Mouse (Mus musculus): ENCODE results near the gene Ablim1. TPM values are rescaled to one million over a fixed set of nuclear protein-coding genes. Genes with fewer than 3 reads are reported as not detected.

Ablim1 gene
- polyA plus RNA-seq, 1 experiment from 2014 or later: 16.4 TPM

- H3K27ac ChIP-seq: peak overlapping the region; percentile 70
- no peak for DNase-seq (ENCODE audit: low spot score)
- no peaks in the 10 kb centered on the region for H3K27me3 ChIP-seq (ENCODE audit: low read depth, poor library complexity, severe bottlenecking)
- H3K4me3 ChIP-seq: no peak overlapping the region
- H3K4me1 ChIP-seq: peaks cover 45% of the 10 kb centered on the region
- H3K9me3 ChIP-seq (replicated peaks): no peaks in the 10 kb centered on the region
- no peaks in the 10 kb centered on the region for H3K36me3 ChIP-seq
- WGBS: 81% methylated on average over 3 of the region's 3 CpGs
Measured at GRCm38 (mm10) chr19:57180908-57181307, 133.8 kb downstream of the Ablim1 start.

DNA sequence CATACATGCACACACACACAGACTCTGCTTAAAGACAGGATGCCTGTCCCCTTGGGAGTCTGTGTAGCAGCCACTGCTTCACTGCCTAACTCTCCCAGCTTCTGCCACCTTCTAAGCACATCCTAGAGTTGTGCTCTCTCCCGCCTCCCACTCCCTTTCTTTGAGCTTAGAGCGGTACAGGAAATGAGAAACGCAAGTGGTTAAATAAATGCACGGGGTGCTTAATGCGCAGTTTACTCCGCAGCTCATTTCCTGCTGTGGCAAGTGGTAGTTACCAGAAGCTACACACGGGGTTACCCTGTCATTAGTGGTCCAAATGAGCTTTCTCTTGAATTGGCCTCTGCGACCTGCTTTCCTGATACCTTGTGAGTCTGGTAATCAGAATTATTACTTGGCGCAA lies 134.4 kb downstream of the Ablim1 start:
- peak overlapping the region; percentile 70 for H3K27ac ChIP-seq

GRCm38 (mm10) chr19:57179269-57179668 lies 135.4 kb downstream of the Ablim1 start:
- 88% methylated on average over 7 of the region's 7 CpGs for WGBS
- Histone ChIP-seq H3K4me3 (no peak overlapping the region), H3K4me1 (peaks cover 53% of the 10 kb centered on the region), H3K36me3 (no peaks in the 10 kb centered on the region), H3K27ac (peak overlapping the region; percentile 70; the same call in 1 of the 2 replicates), H3K27me3 (ENCODE audit: low read depth, poor library complexity, severe bottlenecking) (no peaks in the 10 kb centered on the region), H3K9me3 (replicated peaks) (no peaks in the 10 kb centered on the region)
- DNase-seq (ENCODE audit: low spot score): no peak

More for the DNA sequence above, 134.4 kb downstream of the Ablim1 start:
- Histone ChIP-seq H3K9me3 (replicated peaks) (no peaks in the 10 kb centered on the region), H3K27me3 (ENCODE audit: low read depth, poor library complexity, severe bottlenecking) (no peaks in the 10 kb centered on the region), H3K36me3 (no peaks in the 10 kb centered on the region), H3K4me3 (no peak overlapping the region), H3K4me1 (peaks cover 45% of the 10 kb centered on the region)
- no peak for DNase-seq (ENCODE audit: low spot score)
- 47% methylated on average over 9 of the region's 9 CpGs for WGBS

DNA sequence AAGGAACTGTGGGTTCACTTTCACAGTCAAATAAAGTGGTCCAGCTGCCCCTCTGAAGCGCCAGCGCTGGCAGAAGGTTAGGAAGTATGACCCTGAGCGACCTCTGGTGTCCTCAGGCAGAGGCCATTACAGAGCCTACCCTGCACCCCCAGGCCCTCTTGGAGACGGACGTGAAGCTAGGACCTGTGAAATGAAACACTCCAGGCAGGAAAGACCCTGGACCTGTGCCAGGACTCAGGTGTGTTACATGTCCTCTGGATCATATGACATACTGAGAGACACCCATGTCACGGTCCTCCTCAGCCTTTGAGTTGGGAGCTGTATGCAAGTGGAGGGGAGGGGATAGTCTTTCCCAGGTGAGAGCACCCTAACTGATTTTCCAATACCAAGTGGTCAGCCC lies 137.4 kb downstream of the Ablim1 start:
- DNase-seq (ENCODE audit: low spot score): no peak
- 56% methylated on average over 6 of the region's 6 CpGs for WGBS
- no peaks in the 10 kb centered on the region for H3K36me3 ChIP-seq
- no peaks in the 10 kb centered on the region for H3K27me3 ChIP-seq (ENCODE audit: low read depth, poor library complexity, severe bottlenecking)
- peaks cover 53% of the 10 kb centered on the region for H3K4me1 ChIP-seq
- H3K9me3 ChIP-seq (replicated peaks): no peaks in the 10 kb centered on the region
- 0 out of 2 replicates have a peak overlapping the region, but pooled peaks have one; percentile 53 for H3K27ac ChIP-seq
- no peak overlapping the region for H3K4me3 ChIP-seq

- Histone ChIP-seq H3K36me3 (no peaks in the 10 kb centered on the region), H3K27ac (no peak overlapping the region), H3K27me3 (ENCODE audit: low read depth, poor library complexity, severe bottlenecking) (no peaks in the 10 kb centered on the region), H3K4me3 (no peak overlapping the region), H3K9me3 (replicated peaks) (no peaks in the 10 kb centered on the region), H3K4me1 (peaks cover 33% of the 10 kb centered on the region)
- DNase-seq (ENCODE audit: low spot score): no peak
Measured at GRCm38 (mm10) chr19:57175077-57175476, 139.6 kb downstream of the Ablim1 start.

GRCm38 (mm10) chr19:57174541-57174940 lies 140.2 kb downstream of the Ablim1 start:
- 88% methylated on average over 5 of the region's 5 CpGs for WGBS
- H3K27ac ChIP-seq: no peak overlapping the region
- H3K9me3 ChIP-seq (replicated peaks): no peaks in the 10 kb centered on the region
- DNase-seq (ENCODE audit: low spot score): no peak
- peaks cover 28% of the 10 kb centered on the region for H3K4me1 ChIP-seq
- no peak overlapping the region for H3K4me3 ChIP-seq
- no peaks in the 10 kb centered on the region for H3K36me3 ChIP-seq
- H3K27me3 ChIP-seq (ENCODE audit: low read depth, poor library complexity, severe bottlenecking): no peaks in the 10 kb centered on the region

- DNase-seq (ENCODE audit: low spot score): no peak
- Histone ChIP-seq H3K4me1 (peaks cover 23% of the 10 kb centered on the region), H3K36me3 (no peaks in the 10 kb centered on the region), H3K27ac (no peak overlapping the region), H3K27me3 (ENCODE audit: low read depth, poor library complexity, severe bottlenecking) (no peaks in the 10 kb centered on the region), H3K4me3 (no peak overlapping the region), H3K9me3 (replicated peaks) (no peaks in the 10 kb centered on the region)
- WGBS: 91% methylated on average over 5 of the region's 5 CpGs
Measured at GRCm38 (mm10) chr19:57174045-57174444, 140.7 kb downstream of the Ablim1 start.

- Histone ChIP-seq H3K27me3 (ENCODE audit: low read depth, poor library complexity, severe bottlenecking) (no peaks in the 10 kb centered on the region), H3K9me3 (replicated peaks) (no peaks in the 10 kb centered on the region), H3K36me3 (no peaks in the 10 kb centered on the region), H3K27ac (no peak overlapping the region), H3K4me3 (no peak overlapping the region), H3K4me1 (peaks cover 10% of the 10 kb centered on the region)
- DNase-seq (ENCODE audit: low spot score): no peak
- 84% methylated on average over 5 of the region's 5 CpGs for WGBS
Measured at GRCm38 (mm10) chr19:57172321-57172720, 142.4 kb downstream of the Ablim1 start.

GRCm38 (mm10) chr19:57170880-57171279 lies 143.8 kb downstream of the Ablim1 start:
- 91% methylated on average over 5 of the region's 5 CpGs for WGBS

GRCm38 (mm10) chr19:57169485-57169884 lies 145.2 kb downstream of the Ablim1 start:
- peaks cover 11% of the 10 kb centered on the region for H3K4me1 ChIP-seq
- H3K4me3 ChIP-seq: no peak overlapping the region
- H3K36me3 ChIP-seq: no peaks in the 10 kb centered on the region
- no peak for DNase-seq (ENCODE audit: low spot score)
- no peak overlapping the region for H3K27ac ChIP-seq
- no peaks in the 10 kb centered on the region for H3K27me3 ChIP-seq (ENCODE audit: low read depth, poor library complexity, severe bottlenecking)
- no peaks in the 10 kb centered on the region for H3K9me3 ChIP-seq (replicated peaks)
- WGBS: 88% methylated on average over 2 of the region's 2 CpGs

More at GRCm38 (mm10) chr19:57170880-57171279, 143.8 kb downstream of the Ablim1 start:
- Histone ChIP-seq H3K4me1 (peaks cover 16% of the 10 kb centered on the region), H3K27me3 (ENCODE audit: low read depth, poor library complexity, severe bottlenecking) (no peaks in the 10 kb centered on the region), H3K27ac (no peak overlapping the region), H3K36me3 (no peaks in the 10 kb centered on the region), H3K9me3 (replicated peaks) (no peaks in the 10 kb centered on the region), H3K4me3 (no peak overlapping the region)
- no peak for DNase-seq (ENCODE audit: low spot score)

GRCm38 (mm10) chr19:57167721-57168120 lies 147.0 kb downstream of the Ablim1 start:
- Histone ChIP-seq H3K27ac (no peak overlapping the region), H3K4me1 (peaks cover 10% of the 10 kb centered on the region), H3K27me3 (ENCODE audit: low read depth, poor library complexity, severe bottlenecking) (no peaks in the 10 kb centered on the region), H3K4me3 (no peak overlapping the region), H3K9me3 (replicated peaks) (no peaks in the 10 kb centered on the region), H3K36me3 (no peaks in the 10 kb centered on the region)
- 88% methylated on average over 5 of the region's 5 CpGs for WGBS
- DNase-seq (ENCODE audit: low spot score): no peak

DNA sequence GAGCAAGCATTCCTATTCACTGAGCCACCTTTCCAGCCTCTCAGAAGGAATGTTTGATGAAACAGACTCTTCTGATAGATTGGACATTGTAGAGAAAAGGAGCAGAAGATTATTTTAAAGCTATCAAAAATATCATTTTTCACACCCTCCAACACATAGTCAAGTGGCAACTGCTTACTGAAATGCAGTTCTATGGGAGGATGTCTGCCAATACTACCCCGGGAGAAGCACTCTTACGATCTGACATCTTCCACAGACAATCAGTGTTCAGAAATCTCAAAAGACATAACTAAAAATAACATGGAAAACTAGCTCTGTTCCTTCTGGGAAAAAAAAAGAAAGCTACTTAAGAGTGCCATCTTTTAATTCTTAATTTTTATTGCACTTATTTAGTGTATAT lies 149.8 kb downstream of the Ablim1 start:
- H3K4me3 ChIP-seq: no peak overlapping the region
- WGBS: 90% methylated on average over 2 of the region's 2 CpGs
- no peaks in the 10 kb centered on the region for H3K9me3 ChIP-seq (replicated peaks)
- no peaks in the 10 kb centered on the region for H3K27me3 ChIP-seq (ENCODE audit: low read depth, poor library complexity, severe bottlenecking)
- peaks cover 13% of the 10 kb centered on the region for H3K4me1 ChIP-seq
- no peaks in the 10 kb centered on the region for H3K36me3 ChIP-seq
- H3K27ac ChIP-seq: no peak overlapping the region
- no peak for DNase-seq (ENCODE audit: low spot score)

DNA sequence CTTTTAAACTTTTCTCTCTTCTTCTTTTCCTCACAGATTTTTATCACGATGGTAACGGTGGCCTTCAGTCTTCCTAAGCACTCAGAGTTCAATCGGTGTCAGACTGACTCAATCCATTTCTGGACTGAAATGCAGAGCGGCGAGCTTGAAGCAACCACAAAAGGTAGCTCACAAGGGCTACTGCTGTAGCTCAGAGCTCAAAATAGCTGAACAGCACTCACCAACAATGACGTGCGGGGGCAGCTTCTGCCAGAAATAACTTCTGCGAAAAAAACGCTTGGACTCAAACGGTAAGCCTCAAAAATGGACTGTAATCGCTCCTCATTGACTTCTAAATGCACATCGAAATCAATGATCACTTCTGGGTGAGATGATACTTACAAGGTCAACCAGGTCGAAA lies 151.4 kb downstream of the Ablim1 start:
- H3K27me3 ChIP-seq (ENCODE audit: low read depth, poor library complexity, severe bottlenecking): no peaks in the 10 kb centered on the region
- WGBS: 92% methylated on average over 13 of the region's 13 CpGs
- no peaks in the 10 kb centered on the region for H3K36me3 ChIP-seq
- no peak overlapping the region for H3K27ac ChIP-seq
- no peak for DNase-seq (ENCODE audit: low spot score)
- H3K4me3 ChIP-seq: no peak overlapping the region
- no peaks in the 10 kb centered on the region for H3K9me3 ChIP-seq (replicated peaks)
- peaks cover 13% of the 10 kb centered on the region for H3K4me1 ChIP-seq

All from limb, embryonic 10.5 days (tissue).